Mouse (Mus musculus) left cerebral cortex, postnatal 10 days (tissue): ENCODE measurements around the gene Catsperz. TPM values are rescaled to one million over a fixed set of nuclear protein-coding genes. Genes with fewer than 3 reads are reported as not detected.
"Not testable (repeated sequence)": the region's sequence is repeated elsewhere in the genome, so short reads cannot be mapped to it uniquely, and the experiment has no call there.

Experiments used
- DNase-seq, 2 experiments: peaks; one replicate each; pipeline ENCODE4 v3.0.0; 2021 to 2022; ENCODE audit warnings: low spot score in 2 of 2, mixed read lengths in 1 of 2; ENCODE audit errors: extremely low spot score in 1 of 2
- intact Hi-C: fragments of 180-260 bp; cut with DNase I; formaldehyde crosslinking; loops from one replicate; pipeline ENCODE4 v1.15.1; 2025
- total RNA-seq, 2 experiments: library from RNA; stranded (reverse); gene quantifications; 2 replicates each; pipeline ENCODE4 v1.2.3; 2021

The Catsperz gene
- total RNA-seq, 2 experiments from 2014 or later, result 14.0 to 20.6 TPM

DNA sequence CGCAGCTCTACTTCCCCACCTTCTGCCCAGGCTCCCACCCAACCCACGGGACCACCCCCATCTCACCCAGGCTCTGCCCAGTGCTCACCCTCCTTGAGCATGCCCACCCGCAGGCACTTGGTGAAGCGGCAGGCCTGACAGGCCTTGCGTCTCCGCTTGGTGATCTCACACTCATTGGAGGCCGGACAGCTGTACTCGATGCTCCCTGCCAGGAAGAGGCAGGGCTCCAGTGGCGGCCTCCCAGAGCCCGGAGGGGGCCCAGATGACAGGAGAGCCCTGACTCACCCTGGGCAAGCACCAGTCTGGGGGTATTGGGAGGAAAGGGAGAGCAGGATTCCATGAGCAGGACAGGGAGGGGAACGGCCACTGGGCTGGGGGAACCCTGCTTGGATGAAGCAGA lies 11.2 kb downstream of the Catsperz start:
- no peak for DNase-seq

DNA sequence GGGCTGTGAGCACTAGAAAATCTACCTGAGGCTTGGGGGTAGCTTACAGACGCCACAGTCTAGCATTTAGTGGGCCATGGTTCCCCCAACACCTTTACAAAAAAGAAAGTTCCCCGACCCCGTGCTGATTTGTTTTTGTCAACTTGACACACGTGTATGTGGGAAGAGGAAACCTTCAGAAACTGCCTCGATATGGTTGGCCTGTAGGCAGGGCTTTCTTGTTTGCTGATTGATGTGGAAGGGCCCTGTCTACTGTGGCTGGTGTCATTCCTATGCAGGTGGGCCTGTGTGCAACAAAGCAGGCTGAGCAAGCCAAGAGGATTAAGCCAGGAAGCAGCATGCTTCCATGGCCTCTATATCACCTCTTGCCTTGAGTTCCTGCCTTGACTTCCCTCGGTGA lies 12.1 kb downstream of the Catsperz start:
- no peak for DNase-seq
- intact Hi-C loops, result no loop called here

More for the DNA sequence above, 11.2 kb downstream of the Catsperz start:
- intact Hi-C loops, result no loop called here

- intact Hi-C loops, result no loop called here
Observed at GRCm38 (mm10) chr19:6912205-6912970, 12.8 kb downstream of the Catsperz start.

GRCm38 (mm10) chr19:6911101-6912074 lies 13.8 kb downstream of the Catsperz start:
- intact Hi-C loops, result no loop called here
- DNase-seq, result no peak

More at GRCm38 (mm10) chr19:6912205-6912970, 12.8 kb downstream of the Catsperz start:
- DNase-seq, result no peak

GRCm38 (mm10) chr19:6910306-6910705 lies 14.9 kb downstream of the Catsperz start:
- peak in 1 of 2 experiments; percentile 76 for DNase-seq
- intact Hi-C loops, result not testable (repeated sequence)

DNA sequence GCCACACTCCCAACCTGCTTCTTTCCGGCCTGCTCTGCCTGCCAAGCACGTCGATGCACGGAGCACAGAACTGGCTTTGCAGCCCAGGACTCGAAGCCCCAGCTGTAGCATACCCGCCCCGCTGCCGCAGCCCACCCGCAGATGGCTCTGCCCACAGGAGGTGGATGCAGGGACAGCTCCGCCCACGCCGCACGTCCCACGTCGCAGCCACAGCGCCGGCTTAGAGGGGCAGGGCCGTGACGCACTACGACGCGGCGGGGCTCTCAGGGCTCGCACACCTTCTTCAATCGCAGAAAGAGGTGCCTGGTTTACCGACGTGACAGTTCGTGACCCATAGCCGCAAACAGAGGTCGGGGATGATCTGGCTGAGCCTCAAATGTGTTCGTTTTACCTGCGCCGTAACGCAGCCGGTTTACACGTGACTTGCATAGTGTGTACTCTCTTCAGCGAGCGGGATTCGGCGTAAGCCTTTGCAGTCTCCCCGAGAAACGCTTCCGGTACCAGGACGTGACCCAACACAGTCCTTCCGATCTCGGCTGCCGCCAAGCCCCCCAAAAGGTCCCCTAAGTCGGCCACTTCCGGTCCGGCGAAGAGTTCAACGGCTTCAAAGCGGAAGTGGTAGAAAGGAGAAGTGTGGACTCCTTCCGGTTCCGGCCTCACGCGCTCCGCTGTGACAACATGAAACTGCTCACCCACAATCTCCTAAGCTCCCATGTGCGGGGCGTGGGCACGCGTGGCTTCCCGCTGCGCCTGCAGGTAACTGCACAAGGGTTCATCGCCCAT lies 15.5 kb downstream of the Catsperz start, which contains the start of the genes Trmt112 and Prdx5:
Trmt112 (plus strand) TSS at position 192 of the 783 bp plus-strand sequence.
Prdx5 (minus strand) TSS at position 600 of the 783 bp plus-strand sequence.
- intact Hi-C loops, result no loop called here
- DNase-seq, result peak; percentile 92 to 96

- intact Hi-C loops, result no loop called here
Observed at GRCm38 (mm10) chr19:6909021-6909420, 16.2 kb downstream of the Catsperz start.

GRCm38 (mm10) chr19:6907811-6908540 lies 17.2 kb downstream of the Catsperz start:
- intact Hi-C loops, result no loop called here
- DNase-seq, result no peak

More at GRCm38 (mm10) chr19:6909021-6909420, 16.2 kb downstream of the Catsperz start:
- no peak for DNase-seq

GRCm38 (mm10) chr19:6907094-6907493 lies 18.1 kb downstream of the Catsperz start:
- intact Hi-C loops, result no loop called here
- no peak for DNase-seq

DNA sequence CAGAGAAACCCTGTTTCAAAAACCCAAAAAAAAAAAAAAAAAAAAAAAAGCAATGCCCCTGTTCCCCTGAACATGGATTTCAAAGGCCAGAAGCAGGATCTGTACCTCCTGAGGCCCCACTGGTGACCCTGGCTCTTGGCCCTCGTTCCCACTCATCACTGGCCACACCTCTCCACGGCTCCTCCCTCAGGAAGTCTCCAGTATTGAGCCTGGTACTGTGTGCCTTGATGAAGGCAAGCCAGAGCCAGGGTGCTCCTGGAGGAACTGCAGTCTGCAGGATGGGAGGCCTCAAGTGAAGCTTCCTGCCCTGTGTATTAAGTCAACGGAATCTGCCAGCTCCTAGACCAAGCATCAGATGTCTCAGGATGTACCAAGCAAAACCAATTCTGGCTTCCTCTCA lies 19.0 kb downstream of the Catsperz start:
- intact Hi-C loops, result no loop called here
- DNase-seq, result no peak

DNA sequence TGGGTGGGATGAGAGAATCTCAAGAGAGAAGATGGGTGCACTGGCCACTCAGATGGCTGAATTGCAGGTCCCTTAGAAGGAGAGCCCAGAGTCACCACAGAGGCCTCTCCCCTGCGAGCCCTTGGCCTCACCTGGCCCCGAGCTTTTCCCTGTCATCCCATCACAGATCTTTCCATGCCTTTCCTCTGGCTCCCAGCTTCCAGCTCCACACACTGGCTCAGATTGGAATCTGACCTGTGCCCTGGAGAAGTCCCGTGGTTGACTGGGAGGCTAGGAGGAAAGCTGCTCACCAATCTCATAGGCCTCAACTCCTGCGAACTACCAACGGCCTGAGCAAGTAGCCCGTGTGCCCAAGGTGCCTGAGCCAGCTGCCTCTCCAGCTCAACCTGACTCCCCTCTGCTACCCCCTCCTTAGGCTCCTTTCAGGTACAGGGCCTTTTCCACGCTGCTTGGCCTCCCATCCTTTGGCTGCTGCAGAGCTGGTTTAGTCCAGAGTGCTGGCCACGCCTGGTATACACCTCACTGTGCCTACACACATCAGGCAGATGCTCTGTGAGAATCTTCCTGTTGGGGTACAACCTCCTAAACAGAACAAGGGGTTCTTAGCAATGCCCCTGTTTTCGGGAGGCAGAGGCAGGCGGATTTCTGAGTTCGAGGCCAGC lies 19.6 kb downstream of the Catsperz start:
- intact Hi-C loops, result no loop called here
- DNase-seq, result no peak

- DNase-seq, result no peak
- intact Hi-C loops, result no loop called here
Observed at GRCm38 (mm10) chr19:6904846-6905245, 20.3 kb downstream of the Catsperz start.

DNA sequence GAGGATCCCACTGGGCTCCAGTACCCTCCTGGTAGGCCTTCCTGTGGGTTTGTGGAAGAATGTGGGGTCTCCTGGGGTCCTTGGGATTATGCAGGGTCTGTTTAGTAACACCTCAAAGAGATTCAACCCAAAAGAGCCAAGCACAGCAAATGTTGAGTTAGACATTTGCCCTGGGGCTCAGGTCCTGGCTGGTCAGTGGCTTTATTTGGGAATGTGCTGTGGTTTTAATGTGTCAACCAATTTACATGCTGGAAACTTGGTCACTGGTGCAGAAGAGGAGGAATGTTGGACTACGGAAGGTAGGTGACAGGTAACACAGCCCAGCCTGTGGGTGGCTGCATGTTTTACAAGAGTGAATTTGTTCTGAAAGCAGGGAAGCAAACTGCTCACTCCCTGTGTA lies 22.1 kb downstream of the Catsperz start:
- intact Hi-C loops, result no loop called here
- DNase-seq, result no peak

GRCm38 (mm10) chr19:6899641-6900040 lies 25.5 kb downstream of the Catsperz start:
- DNase-seq, result no peak
- intact Hi-C loops, result no loop called here

- DNase-seq, intact Hi-C loops: not testable (repeated sequence)
Observed at GRCm38 (mm10) chr19:6895608-6896305, 29.4 kb downstream of the Catsperz start.

GRCm38 (mm10) chr19:6893731-6894451 lies 31.3 kb downstream of the Catsperz start:
- intact Hi-C loops, result no loop called here
- no peak for DNase-seq
